Mouse (Mus musculus) lung, postnatal 0 days (tissue): ENCODE data around the gene Kctd2.

Experiments used
- CTCF ChIP-seq: IDR thresholded peaks from 2 replicates; pipeline ENCODE4 v1.5.1; 2016; ENCODE audit warnings: antibody characterized with exemption, mild to moderate bottlenecking
- EP300 ChIP-seq: IDR thresholded peaks from 2 replicates; pipeline ENCODE4 v1.6.1; 2016; ENCODE audit warnings: antibody characterized with exemption, mild to moderate bottlenecking, control low read depth

GRCm38 (mm10) chr11:115374695-115375425 is 45.1 kb upstream of the Kctd2 start:
- TF ChIP-seq EP300 (no peak), CTCF (no peak)
